Mouse (Mus musculus) heart, postnatal 25 days (tissue): ENCODE data around the gene Cnot11. TPM values are rescaled to one million over a fixed set of nuclear protein-coding genes. Genes with fewer than 3 reads are reported as not detected.

Source experiments
- DNase-seq: peaks from one replicate; pipeline ENCODE4 v3.0.0; 2022; ENCODE audit warnings: low spot score
- intact Hi-C: fragments of 180-260 bp; cut with DNase I; formaldehyde crosslinking; loops from one replicate; pipeline ENCODE4 v1.15.1; 2025
- total RNA-seq, 2 experiments: library from RNA; stranded (reverse); gene quantifications; 2 replicates each; pipeline ENCODE4 v1.2.3; 2021

Cnot11 gene
- total RNA-seq, result 10 to 100 TPM; 12.9 to 14.7 TPM

GRCm38 (mm10) chr1:39534831-39535230 lies at the start of gene Cnot11:
Gene Cnot11, plus strand, starts transcription at chr1:39534992.
- intact Hi-C loops, result loop anchor here (5.0 kb wide), 1 partner anchor 42 kb away; the partner anchor contains the start of gene Rnf149
- DNase-seq, result no peak

DNA sequence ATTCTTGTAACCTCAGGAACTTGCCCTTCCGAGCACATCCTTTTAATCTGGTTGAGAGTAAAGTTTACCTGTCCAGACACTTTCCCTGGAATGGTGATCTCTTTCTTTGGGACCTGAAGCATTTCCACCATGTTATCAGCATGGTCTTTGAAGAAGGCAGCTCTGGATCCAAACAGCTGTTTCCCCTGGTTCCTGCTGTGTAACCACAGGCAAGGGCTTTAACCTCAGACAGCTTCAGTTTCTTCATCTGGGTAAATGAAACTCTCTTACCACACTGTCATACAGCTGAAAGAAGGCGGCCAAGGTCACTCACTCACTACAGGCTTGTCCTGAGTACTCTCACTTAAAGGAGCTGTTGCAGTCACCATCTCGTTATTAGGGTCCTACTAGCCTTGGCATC lies 47.4 kb upstream of the Cnot11 start:
- intact Hi-C loops, result no loop called here
- no peak for DNase-seq

- intact Hi-C loops, result no loop called here
- DNase-seq, result no peak
Measured at GRCm38 (mm10) chr1:39493165-39493564, 41.6 kb upstream of the Cnot11 start.

DNA sequence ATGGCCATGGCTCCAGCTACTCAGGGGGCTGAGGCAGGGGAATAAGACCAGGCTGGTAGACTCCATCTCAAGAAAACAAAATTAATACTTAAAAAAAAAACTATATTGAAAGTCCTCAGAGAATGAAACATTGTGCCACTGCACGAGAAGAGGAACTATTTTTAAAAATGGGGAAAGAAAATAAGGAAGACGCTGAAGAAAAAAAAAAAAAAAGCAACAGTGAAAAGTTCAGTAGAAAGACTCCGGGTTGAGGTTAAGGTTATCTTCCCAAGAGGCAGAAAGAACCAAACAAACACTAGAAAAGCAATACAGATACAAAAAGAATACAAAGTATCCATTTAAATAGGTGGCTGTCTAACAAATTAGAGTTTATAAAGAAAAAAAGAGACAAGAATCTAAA lies 41.1 kb upstream of the Cnot11 start:
- DNase-seq, result no peak
- intact Hi-C loops, result no loop called here

DNA sequence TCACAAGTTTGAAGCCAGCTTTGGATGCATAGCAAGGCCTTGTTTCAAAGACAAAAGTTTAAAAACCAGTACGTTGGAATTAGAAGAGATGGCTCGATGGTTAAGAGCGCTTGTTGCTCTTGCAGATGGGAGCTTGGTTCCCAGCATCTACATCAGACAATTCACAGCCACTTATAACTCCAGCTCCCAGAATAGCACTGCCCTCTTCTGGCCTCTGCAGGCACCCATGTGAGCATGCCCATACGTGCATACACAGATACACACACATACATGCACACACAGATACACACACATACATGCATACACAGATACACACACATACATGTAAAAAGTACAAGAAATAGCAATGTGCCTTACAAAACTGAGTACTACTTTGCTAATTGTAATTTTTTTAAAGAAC lies 37.8 kb upstream of the Cnot11 start:
- intact Hi-C loops, result no loop called here
- no peak for DNase-seq

DNA sequence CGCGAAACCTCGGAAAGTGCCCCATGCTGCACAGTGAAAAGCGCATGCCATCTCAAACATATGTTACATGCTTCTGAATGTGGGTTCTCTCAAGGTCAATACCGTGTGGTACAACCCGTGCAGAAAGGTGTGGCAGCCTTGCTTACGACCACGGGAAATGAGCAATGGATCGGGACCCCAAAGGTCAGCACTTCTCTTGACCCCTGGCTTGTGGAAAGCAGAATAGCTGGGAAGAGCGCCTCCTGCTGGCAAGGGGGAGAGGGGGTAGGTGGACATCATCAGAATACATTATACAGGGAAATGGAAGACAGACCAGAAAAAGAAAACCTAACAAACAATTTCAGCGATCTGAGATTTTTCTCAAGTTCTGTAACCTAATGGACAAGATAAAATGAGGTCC lies 37.0 kb upstream of the Cnot11 start:
- DNase-seq, result no peak
- intact Hi-C loops, result no loop called here

DNA sequence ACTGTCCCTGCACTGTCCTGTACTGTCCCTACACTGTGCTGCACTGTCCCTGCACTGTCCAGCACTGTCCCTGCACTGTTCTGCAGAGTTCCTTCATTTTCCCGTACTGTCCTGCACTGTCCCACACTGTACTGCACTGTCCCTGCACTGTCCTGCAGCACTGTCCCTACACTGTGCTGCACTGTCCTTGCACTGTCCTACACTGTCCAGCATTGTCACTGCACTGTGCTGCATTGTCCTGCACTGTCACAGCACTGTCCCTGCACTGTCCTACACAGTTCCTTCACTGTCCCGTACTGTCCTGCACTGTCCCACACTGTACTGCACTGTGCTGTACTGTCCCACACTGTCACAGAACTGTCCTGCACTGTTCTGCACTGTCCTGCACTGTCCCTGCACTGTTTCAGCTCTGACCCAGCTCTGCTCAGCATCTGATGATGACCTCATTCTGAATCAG lies 35.3 kb upstream of the Cnot11 start:
- intact Hi-C loops, result no loop called here
- DNase-seq, result no peak

GRCm38 (mm10) chr1:39502817-39503633 lies 31.8 kb upstream of the Cnot11 start:
- intact Hi-C loops, result no loop called here
- DNase-seq, result no peak

DNA sequence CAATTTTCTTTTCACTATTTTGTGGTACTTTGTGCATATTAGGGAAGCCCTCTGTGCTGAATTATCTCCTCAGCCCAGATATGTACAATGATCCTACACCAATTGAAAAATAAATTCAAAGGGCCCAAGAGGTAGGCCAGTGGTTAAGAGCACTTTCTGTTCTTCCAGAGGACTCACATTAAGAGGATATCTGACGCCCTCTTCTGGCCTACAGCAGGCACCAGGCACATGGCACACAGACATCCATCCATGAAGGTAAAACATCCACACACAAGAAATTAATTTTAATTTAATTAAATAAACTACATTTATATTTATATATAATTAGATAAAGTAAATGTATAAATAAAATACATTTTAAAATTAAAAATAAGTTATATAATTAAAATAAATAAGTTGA lies 30.5 kb upstream of the Cnot11 start:
- intact Hi-C loops, result no loop called here

DNA sequence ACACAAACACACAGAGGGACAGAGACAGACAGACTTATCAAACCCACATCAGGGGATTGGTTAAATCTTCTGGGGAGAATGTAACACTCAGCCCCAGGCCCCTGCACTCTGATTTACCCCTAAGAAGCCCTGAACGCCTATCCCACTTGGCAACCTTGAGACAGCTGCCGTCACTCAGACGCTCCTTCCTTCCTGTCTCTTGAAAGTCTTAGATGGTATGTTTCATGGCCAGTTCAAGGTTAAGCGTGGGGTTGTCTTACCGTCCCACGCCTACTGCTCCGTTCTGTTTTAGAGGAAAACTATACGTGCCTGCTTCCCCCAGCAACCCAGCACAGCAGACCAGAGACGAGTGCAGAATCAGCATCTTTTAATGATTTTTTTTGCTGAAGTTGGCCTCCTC lies 29.2 kb upstream of the Cnot11 start:
- intact Hi-C loops, result loop anchor here (5.0 kb wide), 1 partner anchor 113 kb away; no protein-coding TSS in a partner anchor
- no peak for DNase-seq

More for the DNA sequence above, 30.5 kb upstream of the Cnot11 start:
- no peak for DNase-seq

DNA sequence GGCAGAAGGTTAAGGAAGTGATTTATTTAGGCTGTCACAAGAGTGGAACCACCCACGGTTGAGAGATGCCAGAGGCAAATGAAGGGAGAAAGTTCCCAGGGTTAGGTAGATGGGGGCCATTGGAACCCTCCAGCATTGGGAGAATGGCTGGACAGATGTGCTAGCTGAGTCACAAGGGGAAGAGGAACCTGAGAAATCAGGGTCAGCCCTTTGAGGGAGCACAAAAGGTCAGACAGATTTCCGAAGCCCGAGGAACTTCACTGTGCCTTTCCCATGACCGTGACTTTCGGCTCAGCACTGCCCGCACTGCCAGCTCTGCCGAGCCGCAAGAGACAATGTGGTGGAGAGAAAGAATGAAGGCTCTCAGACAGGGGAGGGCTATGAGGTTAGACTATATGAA lies 23.0 kb upstream of the Cnot11 start:
- DNase-seq, result no peak
- intact Hi-C loops, result no loop called here

GRCm38 (mm10) chr1:39512183-39512582 lies 22.6 kb upstream of the Cnot11 start:
- DNase-seq, result no peak
- intact Hi-C loops, result no loop called here

GRCm38 (mm10) chr1:39515303-39515991 lies 19.3 kb upstream of the Cnot11 start:
- intact Hi-C loops, result no loop called here
- DNase-seq, result no peak

DNA sequence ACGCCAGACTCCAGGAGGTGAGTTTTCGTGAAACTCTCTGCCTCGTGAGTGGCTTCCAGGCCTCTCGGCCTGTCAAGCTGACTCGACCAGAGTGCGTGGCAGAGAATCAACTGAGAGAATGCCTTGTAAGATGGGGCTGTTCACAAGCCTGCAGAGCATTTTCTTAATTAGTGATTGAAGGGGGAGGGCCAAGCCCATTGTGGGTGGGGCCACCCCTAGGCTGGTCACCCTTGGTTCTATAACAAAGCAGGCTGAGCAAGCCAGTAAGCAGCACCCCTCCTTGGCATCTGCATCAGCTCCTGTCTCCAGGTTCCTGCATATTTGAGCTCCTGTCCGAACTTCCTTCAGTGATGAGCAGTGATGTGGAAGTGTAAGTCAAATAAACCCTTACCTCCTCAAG lies 13.5 kb upstream of the Cnot11 start:
- no peak for DNase-seq
- intact Hi-C loops, result loop anchor here (5.0 kb wide), 1 partner anchor 44 kb away; the partner anchor contains the start of gene Tbc1d8

- intact Hi-C loops, result loop anchor here (2.0 to 5.0 kb wide), 3 partner anchors 45 to 522 kb away; partner anchors contain the start of gene Tbc1d8
- no peak for DNase-seq
Measured at GRCm38 (mm10) chr1:39522519-39522918, 12.3 kb upstream of the Cnot11 start.

GRCm38 (mm10) chr1:39525763-39526162 lies 9.0 kb upstream of the Cnot11 start:
- no peak for DNase-seq

DNA sequence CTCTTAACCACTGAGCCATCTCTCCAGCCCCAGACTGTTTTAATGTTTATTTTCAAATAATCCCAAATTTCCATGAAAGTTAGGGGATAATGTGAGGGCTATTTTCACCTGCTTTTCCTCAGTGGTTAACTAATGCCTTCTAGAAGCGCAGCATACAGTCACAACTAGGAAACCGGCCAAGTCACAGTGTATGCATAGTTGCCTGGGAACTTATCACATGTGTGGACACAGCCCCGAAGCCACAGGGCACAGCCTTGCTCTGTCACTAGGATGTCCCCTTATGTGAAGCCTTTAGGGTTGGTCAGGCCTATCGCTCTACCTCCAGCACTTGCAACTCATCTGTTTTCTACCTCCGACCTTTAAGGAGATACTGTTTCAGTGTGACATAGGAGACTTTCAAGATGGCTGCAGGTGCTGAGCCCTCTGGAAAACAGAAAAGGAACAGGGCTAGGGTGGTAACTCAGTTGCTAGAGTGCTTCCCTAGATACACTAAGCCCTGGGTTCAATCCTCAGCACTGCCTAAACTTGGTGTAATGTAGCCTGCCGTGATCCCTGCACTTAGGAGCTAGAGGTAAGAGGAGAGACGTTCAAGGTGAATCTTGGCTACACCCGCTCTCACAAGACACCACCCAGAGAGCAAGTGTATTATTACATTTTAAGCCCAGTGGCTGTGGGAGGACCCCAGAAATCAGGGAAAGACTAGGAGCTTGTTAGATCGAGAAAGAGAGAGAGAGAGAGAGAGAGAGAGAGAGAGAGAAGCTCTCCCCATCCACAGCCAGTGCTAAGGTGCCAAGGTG lies 8.2 kb upstream of the Cnot11 start:
- DNase-seq, result no peak
- intact Hi-C loops, result no loop called here

More at GRCm38 (mm10) chr1:39525763-39526162, 9.0 kb upstream of the Cnot11 start:
- intact Hi-C loops, result no loop called here

DNA sequence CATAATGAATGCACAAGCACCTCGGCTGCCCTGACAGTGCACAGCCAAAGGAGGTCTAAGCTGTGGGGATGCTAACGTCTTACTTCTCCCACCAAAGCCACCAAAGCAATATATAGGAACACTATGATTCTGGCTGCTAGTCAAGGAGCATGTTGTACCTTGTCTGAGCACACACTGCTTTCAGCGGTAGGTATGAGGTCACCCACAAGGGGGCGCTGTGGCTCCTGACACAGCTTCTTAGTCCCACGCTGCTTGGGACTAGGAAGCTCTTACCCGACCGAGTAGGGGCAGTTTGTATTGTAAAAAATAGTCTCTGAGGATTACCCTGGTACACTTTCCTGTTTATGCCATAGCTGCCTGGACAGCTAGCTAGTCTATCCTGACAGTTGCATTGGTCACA lies 7.4 kb upstream of the Cnot11 start:
- no peak for DNase-seq
- intact Hi-C loops, result no loop called here

- intact Hi-C loops, result no loop called here
- no peak for DNase-seq
Measured at GRCm38 (mm10) chr1:39528319-39528718, 6.5 kb upstream of the Cnot11 start.

- DNase-seq, result peak; percentile 16
- intact Hi-C loops, result loop anchor here (2.0 kb wide), 1 partner anchor 530 kb away; no protein-coding TSS in a partner anchor
Measured at GRCm38 (mm10) chr1:39530258-39530943, 4.4 kb upstream of the Cnot11 start.
